Mouse (Mus musculus): ENCODE results near the gene Eloa. TPM values are rescaled to one million over a fixed set of nuclear protein-coding genes. Genes with fewer than 3 reads are reported as not detected.
A peak's percentile ranks its signal among the peaks of the same experiment; 100 is the strongest.

Eloa gene
- polyA plus RNA-seq, 1 experiment = 18.4 TPM

- TF ChIP-seq MAX (IDR thresholded peaks at IDR 0.05) (no peak), MYOD1 (IDR thresholded peaks at IDR 0.05; ENCODE audit: control insufficient read depth, insufficient read length, low read depth) (no peak), CEBPB (IDR thresholded peaks at IDR 0.05; ENCODE audit: low read depth) (no peak), CTCF (IDR thresholded peaks at IDR 0.05; ENCODE audit: control insufficient read depth, insufficient read depth, insufficient read length) (no peak), MYOG (IDR thresholded peaks at IDR 0.05; ENCODE audit: control insufficient read depth, extremely low read depth, insufficient read length) (no peak), FOSL1 (IDR thresholded peaks at IDR 0.05; ENCODE audit: insufficient read depth, low read length, poor library complexity, severe bottlenecking) (no peak), USF1 (IDR thresholded peaks at IDR 0.05; ENCODE audit: low read depth) (no peak)
- Histone ChIP-seq H3ac (ENCODE audit: control insufficient read depth, insufficient read length, low read depth) (no peak overlapping the region), H3K79me3 (ENCODE audit: low read depth) (no peaks in the 10 kb centered on the region), H3K79me2 (ENCODE audit: control insufficient read depth, insufficient read depth) (no peaks in the 10 kb centered on the region), H3K4me3 (ENCODE audit: insufficient read depth, poor library complexity, severe bottlenecking) (no peak overlapping the region), H3K36me3 (ENCODE audit: control insufficient read depth, insufficient read depth) (peaks cover 4% of the 10 kb centered on the region), H3K27me3 (ENCODE audit: control insufficient read depth, insufficient read depth, insufficient read length) (no peaks in the 10 kb centered on the region)
These were observed 63.2 kb downstream of the Eloa start for GRCm38 (mm10) chr4:135958354-135958753.

GRCm38 (mm10) chr4:135955886-135956285, 65.7 kb downstream of the Eloa start:
- H3K36me3 ChIP-seq (ENCODE audit: control insufficient read depth, insufficient read depth) = peaks cover 4% of the 10 kb centered on the region
- no peaks in the 10 kb centered on the region for H3K79me2 ChIP-seq (ENCODE audit: control insufficient read depth, insufficient read depth)
- no peaks in the 10 kb centered on the region for H3K27me3 ChIP-seq (ENCODE audit: control insufficient read depth, insufficient read depth, insufficient read length)
- H3K4me3 ChIP-seq (ENCODE audit: insufficient read depth, poor library complexity, severe bottlenecking) = no peak overlapping the region
- TF ChIP-seq MAX (IDR thresholded peaks at IDR 0.05) (no peak), USF1 (IDR thresholded peaks at IDR 0.05; ENCODE audit: low read depth) (no peak), MYOD1 (IDR thresholded peaks at IDR 0.05; ENCODE audit: control insufficient read depth, insufficient read length, low read depth) (no peak), CEBPB (IDR thresholded peaks at IDR 0.05; ENCODE audit: low read depth) (no peak), MYOG (IDR thresholded peaks at IDR 0.05; ENCODE audit: control insufficient read depth, extremely low read depth, insufficient read length) (no peak), FOSL1 (IDR thresholded peaks at IDR 0.05; ENCODE audit: insufficient read depth, low read length, poor library complexity, severe bottlenecking) (no peak), CTCF (IDR thresholded peaks at IDR 0.05; ENCODE audit: control insufficient read depth, insufficient read depth, insufficient read length) (no peak)
- H3ac ChIP-seq (ENCODE audit: control insufficient read depth, insufficient read length, low read depth) = no peak overlapping the region
- H3K79me3 ChIP-seq (ENCODE audit: low read depth) = no peaks in the 10 kb centered on the region

GRCm38 (mm10) chr4:135954241-135954640, 67.3 kb downstream of the Eloa start:
- Histone ChIP-seq H3K36me3 (ENCODE audit: control insufficient read depth, insufficient read depth) (peaks cover 4% of the 10 kb centered on the region), H3K79me3 (ENCODE audit: low read depth) (no peaks in the 10 kb centered on the region), H3K27me3 (ENCODE audit: control insufficient read depth, insufficient read depth, insufficient read length) (no peaks in the 10 kb centered on the region), H3K79me2 (ENCODE audit: control insufficient read depth, insufficient read depth) (no peaks in the 10 kb centered on the region), H3K4me3 (ENCODE audit: insufficient read depth, poor library complexity, severe bottlenecking) (no peak overlapping the region), H3ac (ENCODE audit: control insufficient read depth, insufficient read length, low read depth) (no peak overlapping the region)
- no peak for TF ChIP-seq FOSL1 (IDR thresholded peaks at IDR 0.05; ENCODE audit: insufficient read depth, low read length, poor library complexity, severe bottlenecking)
- no peak for TF ChIP-seq MYOG (IDR thresholded peaks at IDR 0.05; ENCODE audit: control insufficient read depth, extremely low read depth, insufficient read length)
- TF ChIP-seq MAX (IDR thresholded peaks at IDR 0.05) = no peak
- TF ChIP-seq CTCF (IDR thresholded peaks at IDR 0.05; ENCODE audit: control insufficient read depth, insufficient read depth, insufficient read length) = peak; percentile 9

Other genes with a start within 250 kb of the Eloa start
- gene Srsf10, start 166.0 kb downstream of the Eloa start, polyA plus RNA-seq (2012; fragmentation: generic; extraction: Trizol) = 37.2 TPM
- gene Pnrc2, start 147.9 kb downstream of the Eloa start, polyA plus RNA-seq (2012; fragmentation: generic; extraction: Trizol) = 21.7 TPM
- gene Cnr2, start 126.4 kb downstream of the Eloa start, polyA plus RNA-seq (2012; fragmentation: generic; extraction: Trizol) = not detected
- 26.8 TPM for gene Fuca1, start 101.0 kb downstream of the Eloa start, polyA plus RNA-seq (2012; fragmentation: generic; extraction: Trizol)
- 24.3 TPM for gene Hmgcl, start 75.3 kb downstream of the Eloa start, polyA plus RNA-seq (2012; fragmentation: generic; extraction: Trizol)
- gene Gale, start 58.0 kb downstream of the Eloa start, polyA plus RNA-seq (2012; fragmentation: generic; extraction: Trizol) = 50.7 TPM
- 70.1 TPM for gene Lypla2, start 49.1 kb downstream of the Eloa start, polyA plus RNA-seq (2012; fragmentation: generic; extraction: Trizol)
- gene Pithd1, start 34.5 kb downstream of the Eloa start, polyA plus RNA-seq (2012; fragmentation: generic; extraction: Trizol) = 45.1 TPM
- 2,415 TPM for gene Rpl11, start 31.7 kb upstream of the Eloa start, polyA plus RNA-seq (2012; fragmentation: generic; extraction: Trizol)
- 780 TPM for gene Id3, start 121.7 kb upstream of the Eloa start, polyA plus RNA-seq (2012; fragmentation: generic; extraction: Trizol)
- 11.5 TPM for gene E2f2, start 150.6 kb upstream of the Eloa start, polyA plus RNA-seq (2012; fragmentation: generic; extraction: Trizol)
- 3.8 TPM for gene Asap3, start 184.6 kb upstream of the Eloa start, polyA plus RNA-seq (2012; fragmentation: generic; extraction: Trizol)
- 2.8 TPM for gene Tcea3, start 226.0 kb upstream of the Eloa start, polyA plus RNA-seq (2012; fragmentation: generic; extraction: Trizol)

All from C2C12 (cell line).